Mouse (Mus musculus) c-Kit-positive CD71-negative TER-119-negative erythroid progenitor cells, embryonic 14.5 days (primary cell): ENCODE measurements around the gene Man1b1.

Experiments
- DNase-seq: peaks from one replicate; pipeline ENCODE4 v3.0.0-alpha.2; 2013; ENCODE audit warnings: low read depth

The Man1b1 gene

GRCm38 (mm10) chr2:25332286-25333160 lies at the start of gene Man1b1:
Gene Man1b1, plus strand, starts transcription at chr2:25332338.
- peak; percentile 100 for DNase-seq

GRCm38 (mm10) chr2:25285551-25285950 lies 46.6 kb upstream of the Man1b1 start:
- DNase-seq = no peak

GRCm38 (mm10) chr2:25286314-25286713 lies 45.8 kb upstream of the Man1b1 start:
- no peak for DNase-seq

- no peak for DNase-seq
These were observed 45.1 kb upstream of the Man1b1 start for GRCm38 (mm10) chr2:25286837-25287636.

GRCm38 (mm10) chr2:25287927-25288649 lies 44.0 kb upstream of the Man1b1 start, which contains the start of gene Tmem210:
Gene Tmem210, plus strand, starts transcription at chr2:25288145.
- DNase-seq = no peak

GRCm38 (mm10) chr2:25288734-25289345 lies 43.3 kb upstream of the Man1b1 start:
- no peak for DNase-seq

GRCm38 (mm10) chr2:25289651-25290050 lies 42.5 kb upstream of the Man1b1 start, which contains the start of gene Lrrc26:
Gene Lrrc26, plus strand, starts transcription at chr2:25289915.
- no peak for DNase-seq

GRCm38 (mm10) chr2:25290101-25290815 lies 41.9 kb upstream of the Man1b1 start:
- no peak for DNase-seq

- no peak for DNase-seq
These were observed 41.4 kb upstream of the Man1b1 start for GRCm38 (mm10) chr2:25290816-25291130.

GRCm38 (mm10) chr2:25291184-25292053 lies 40.7 kb upstream of the Man1b1 start:
- DNase-seq = no peak

- DNase-seq = no peak
These were observed 40.0 kb upstream of the Man1b1 start for GRCm38 (mm10) chr2:25292054-25292544.

GRCm38 (mm10) chr2:25292856-25293255 lies 39.3 kb upstream of the Man1b1 start:
- DNase-seq = peak; percentile 63

- no peak for DNase-seq
These were observed 38.4 kb upstream of the Man1b1 start for GRCm38 (mm10) chr2:25293706-25294105.

- no peak for DNase-seq
These were observed 35.0 kb upstream of the Man1b1 start for GRCm38 (mm10) chr2:25297093-25297492.

- DNase-seq = no peak
These were observed 34.1 kb upstream of the Man1b1 start for GRCm38 (mm10) chr2:25298046-25298445.

- DNase-seq = no peak
These were observed 28.7 kb upstream of the Man1b1 start for GRCm38 (mm10) chr2:25303452-25303851.

- no peak for DNase-seq
These were observed 28.0 kb upstream of the Man1b1 start for GRCm38 (mm10) chr2:25303931-25304656.

GRCm38 (mm10) chr2:25304657-25305541 lies 27.2 kb upstream of the Man1b1 start:
- peak; percentile 36 for DNase-seq
